In the genomic region with DNA sequence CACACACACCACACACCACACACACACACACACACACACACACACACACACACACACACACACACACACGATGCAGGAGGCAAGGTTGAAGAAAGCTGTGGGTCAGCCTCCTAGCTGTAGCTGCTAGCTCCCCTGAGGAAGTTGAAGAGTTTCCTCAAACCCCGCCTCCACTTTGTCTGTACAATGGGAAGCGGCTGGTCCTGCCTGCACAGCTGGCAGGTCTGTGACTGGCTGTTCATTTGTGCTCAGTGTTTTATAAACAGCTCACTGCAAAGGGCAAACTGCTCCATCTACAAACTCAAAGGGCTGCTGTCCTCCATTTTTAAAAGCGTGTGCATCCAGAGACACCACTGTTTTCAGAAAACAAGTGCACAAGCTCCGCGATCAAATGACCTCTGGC, we compare ENCODE assay signal across 8 mouse cellular contexts.
DNase-seq lines count a peak whose midpoint lies in the region; ATAC-seq and TF ChIP-seq lines count a peak whose summit lies in the region.

No protein-coding gene starts in this region.

- H3K27ac ChIP-seq in liver, embryonic 11.5 days (ENCODE audit: low read depth, low read length) = no peak overlapping the region
- H3K27ac ChIP-seq in limb, embryonic 13.5 days = no peak overlapping the region
- H3K27ac ChIP-seq in stomach, postnatal 0 days (replicated peaks) = no peak overlapping the region
- H3K27ac ChIP-seq in forebrain, embryonic 10.5 days = no peak overlapping the region

- ATAC-seq in liver, embryonic 11.5 days (replicated peaks; ENCODE audit: low FRiP score) = no peak
- 0 out of 2 replicates have a peak, but pooled peaks have one; percentile 37 for ATAC-seq in limb, embryonic 13.5 days (ENCODE audit: low FRiP score, low read depth)
- peak; percentile 63 for ATAC-seq in stomach, postnatal 0 days (ENCODE audit: low FRiP score, low TSS enrichment)

- H3K4me2 ChIP-seq in liver, embryonic 11.5 days = no peak overlapping the region; the same call in 1 of the 2 replicates
- no peak overlapping the region for H3K4me2 ChIP-seq in limb, embryonic 13.5 days (replicated peaks)
- H3K4me2 ChIP-seq in stomach, postnatal 0 days (replicated peaks; ENCODE audit: low read depth) = peak overlapping the region; percentile 6; the same call in 1 of the 2 replicates

- H3K4me1 ChIP-seq in liver, embryonic 11.5 days (replicated peaks; ENCODE audit: control insufficient read depth, insufficient read depth, low read length) = 0 out of 2 replicates have a peak, but pooled peaks cover 2% of the 10 kb centered on the region
- H3K4me1 ChIP-seq in limb, embryonic 13.5 days = peaks cover 10% of the 10 kb centered on the region; the same call in 1 of the 2 replicates
- no peaks in the 10 kb centered on the region; the same call in 1 of the 2 replicates for H3K4me1 ChIP-seq in stomach, postnatal 0 days (replicated peaks; ENCODE audit: control insufficient read depth, insufficient read depth)
- H3K4me1 ChIP-seq in forebrain, embryonic 10.5 days = peaks cover 17% of the 10 kb centered on the region

- no peak for TF ChIP-seq CTCF in brain, embryonic 14.5 days (IDR thresholded peaks at IDR 0.05; ENCODE audit: borderline replicate concordance, extremely low read depth, insufficient read depth, insufficient read length)
- peak; percentile 21; the same call in 1 of the 2 replicates for TF ChIP-seq CTCF in stomach, postnatal 0 days (IDR thresholded peaks at IDR 0.05; ENCODE audit: low read depth)

- no peaks in the 10 kb centered on the region for H3K27me3 ChIP-seq in liver, embryonic 11.5 days (replicated peaks; ENCODE audit: control insufficient read depth, insufficient read depth, low read length)
- H3K27me3 ChIP-seq in limb, embryonic 13.5 days = no peaks in the 10 kb centered on the region
- H3K27me3 ChIP-seq in stomach, postnatal 0 days (ENCODE audit: control insufficient read depth, insufficient read depth, low read length) = no peaks in the 10 kb centered on the region
- 0 out of 2 replicates have a peak, but pooled peaks cover 5% of the 10 kb centered on the region for H3K27me3 ChIP-seq in forebrain, embryonic 10.5 days (ENCODE audit: poor library complexity, severe bottlenecking)

- no peak overlapping the region for H3K9ac ChIP-seq in liver, embryonic 11.5 days (ENCODE audit: low read depth, low read length)
- H3K9ac ChIP-seq in limb, embryonic 13.5 days = no peak overlapping the region
- no peak overlapping the region for H3K9ac ChIP-seq in stomach, postnatal 0 days (ENCODE audit: low read length)

- 35% methylated on average over 6 of the region's 6 CpGs for WGBS in liver, embryonic 11.5 days
- 48% methylated on average over 6 of the region's 6 CpGs for WGBS in limb, embryonic 13.5 days
- 20% methylated on average over 6 of the region's 6 CpGs for WGBS in stomach, postnatal 0 days
- WGBS in forebrain, embryonic 10.5 days = 44% methylated on average over 6 of the region's 6 CpGs

- no peaks in the 10 kb centered on the region for H3K9me3 ChIP-seq in liver, embryonic 11.5 days (ENCODE audit: control insufficient read depth, low read length)
- peaks cover 8% of the 10 kb centered on the region; the same call in 1 of the 2 replicates for H3K9me3 ChIP-seq in limb, embryonic 13.5 days
- no peaks in the 10 kb centered on the region for H3K9me3 ChIP-seq in stomach, postnatal 0 days (ENCODE audit: control insufficient read depth, low read length)
- H3K9me3 ChIP-seq in forebrain, embryonic 10.5 days = peaks cover 14% of the 10 kb centered on the region; the same call in 1 of the 2 replicates

- TF ChIP-seq EP300 in stomach, postnatal 0 days (optimal IDR thresholded peaks at IDR 0.05) = no peak

- H3K4me3 ChIP-seq in liver, embryonic 11.5 days (ENCODE audit: low read depth, low read length) = no peak overlapping the region
- no peak overlapping the region for H3K4me3 ChIP-seq in limb, embryonic 13.5 days
- no peak overlapping the region for H3K4me3 ChIP-seq in stomach, postnatal 0 days (ENCODE audit: low read depth, low read length)
- H3K4me3 ChIP-seq in forebrain, embryonic 10.5 days = no peak overlapping the region

- peak; percentile 27 for DNase-seq in liver
- no peak for DNase-seq in liver, embryonic 11.5 days (ENCODE audit: low spot score)
- DNase-seq in brain, embryonic 14.5 days (ENCODE audit: low read depth) = peak; percentile 47
- peak; percentile 48 for DNase-seq in stomach, postnatal 0 days (ENCODE audit: low spot score)
- no peak for DNase-seq in right cerebral cortex, postnatal 25 days
- DNase-seq in forebrain, embryonic 10.5 days (ENCODE audit: extremely low spot score, low spot score) = no peak
- no peak for DNase-seq in spleen, postnatal 36 days (ENCODE audit: low spot score in 2 of 2)

- H3K36me3 ChIP-seq in liver, embryonic 11.5 days (ENCODE audit: control insufficient read depth, insufficient read depth, low read length) = peaks cover 4% of the 10 kb centered on the region; the same call in 1 of the 2 replicates
- peaks cover 15% of the 10 kb centered on the region; the same call in 1 of the 2 replicates for H3K36me3 ChIP-seq in limb, embryonic 13.5 days
- 0 out of 2 replicates have a peak, but pooled peaks cover 5% of the 10 kb centered on the region for H3K36me3 ChIP-seq in stomach, postnatal 0 days (ENCODE audit: control insufficient read depth, insufficient read depth, low read length)
- H3K36me3 ChIP-seq in forebrain, embryonic 10.5 days (replicated peaks) = peaks cover 8% of the 10 kb centered on the region

- no peak for TF ChIP-seq POLR2A in brain, embryonic 14.5 days (IDR thresholded peaks at IDR 0.05; ENCODE audit: borderline replicate concordance, extremely low read depth, insufficient read depth, insufficient read length, poor library complexity, severe bottlenecking)

Comparison
In these comparisons a context has a peak if more than half of its experiments do, and no peak if none do; other contexts are left out.
1. DNase-seq: peak in liver (single experiment), brain, embryonic 14.5 days (single experiment) and stomach, postnatal 0 days (single experiment); none in liver, embryonic 11.5 days (single experiment), right cerebral cortex, postnatal 25 days (single experiment), forebrain, embryonic 10.5 days (single experiment) and spleen, postnatal 36 days (0 of 2).